Mouse (Mus musculus): Measurements from ENCODE around the gene Pgpep1.

DNA sequence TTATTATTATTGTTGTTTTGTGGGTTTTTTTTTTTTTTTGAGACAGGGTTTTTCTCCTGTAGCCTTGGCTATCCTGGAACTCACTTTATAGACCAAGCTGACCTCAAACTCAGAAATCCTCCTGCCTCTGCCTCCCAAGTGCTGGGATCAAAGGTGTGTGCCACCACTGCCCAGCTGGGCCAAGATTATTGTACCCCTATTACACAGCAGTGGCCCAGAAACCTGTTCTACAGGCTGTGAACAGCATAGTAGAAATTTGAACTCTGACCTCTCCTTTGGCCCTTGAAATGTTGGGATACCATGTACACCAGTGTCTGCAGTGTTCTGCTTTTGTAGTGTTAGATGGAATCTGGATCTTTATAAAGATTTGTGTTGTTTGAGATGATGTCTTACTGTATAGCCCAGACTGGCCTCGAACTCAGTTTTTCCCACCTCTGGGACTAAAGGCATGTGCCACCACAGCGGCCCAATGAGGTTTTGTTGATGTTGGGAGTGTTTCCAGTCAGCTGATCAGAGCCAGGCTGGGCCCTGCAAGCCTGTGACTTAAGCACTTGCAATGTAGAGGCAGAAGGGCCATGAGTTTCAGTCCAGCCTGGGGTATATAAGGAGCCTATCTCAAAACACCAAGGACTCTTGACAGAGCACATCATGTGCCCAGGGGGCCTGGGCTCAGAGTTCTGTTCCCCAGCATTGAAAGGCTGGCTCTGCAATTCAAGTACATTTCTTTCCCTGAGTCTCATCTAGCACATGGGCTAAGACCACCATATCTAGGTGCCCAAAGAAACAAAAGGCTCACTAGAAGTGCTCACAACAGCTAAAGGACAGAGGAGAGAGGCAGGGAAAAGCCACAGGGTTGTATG lies 42.0 kb upstream of the Pgpep1 start:
- TF ChIP-seq CTCF (IDR thresholded peaks at IDR 0.05; ENCODE audit: low read depth, low read length) = no peak
- no peak for TF ChIP-seq POLR2A (IDR thresholded peaks at IDR 0.05; ENCODE audit: borderline replicate concordance, low read depth, low read length)

All from bone marrow macrophage, adult 2 months (primary cell).